Mouse (Mus musculus) C2C12 (cell line): ENCODE results near the gene Hnrnpu.

ENCODE experiments used
- CTCF ChIP-seq: IDR thresholded peaks from one replicate; pipeline ENCODE4 v1.5.1; 2011; ENCODE audit not compliant: control insufficient read depth, insufficient read depth, insufficient read length
- FOSL1 ChIP-seq: IDR thresholded peaks from one replicate; pipeline ENCODE4 v1.8.0; 2011; ENCODE audit warnings: mild to moderate bottlenecking, low read length; ENCODE audit not compliant: poor library complexity, insufficient read depth, severe bottlenecking
- MAX ChIP-seq: IDR thresholded peaks from one replicate; pipeline ENCODE4 v1.6.1; 2011; ENCODE audit warnings: mild to moderate bottlenecking, control low read depth
- MYOD1 ChIP-seq: IDR thresholded peaks from one replicate; pipeline ENCODE4 v1.6.1; 2011; ENCODE audit warnings: low read depth; ENCODE audit not compliant: control insufficient read depth, insufficient read length
- MYOG ChIP-seq: IDR thresholded peaks from one replicate; pipeline ENCODE4 v1.6.1; 2011; ENCODE audit not compliant: control insufficient read depth, insufficient read length; ENCODE audit errors: extremely low read depth
- USF1 ChIP-seq: IDR thresholded peaks from one replicate; pipeline ENCODE4 v1.6.1; 2011; ENCODE audit warnings: low read depth, mild to moderate bottlenecking, control low read depth, moderate library complexity

GRCm38 (mm10) chr1:178342063-178342462 lies 4.5 kb upstream of the Hnrnpu start:
- TF ChIP-seq USF1, result no peak
- no peak for TF ChIP-seq CTCF
- no peak for TF ChIP-seq MYOD1
- no peak for TF ChIP-seq MYOG
- TF ChIP-seq MAX, result no peak
- TF ChIP-seq FOSL1, result no peak
